Mouse (Mus musculus): ENCODE data around the gene Slc23a2.
A peak's percentile ranks its signal among the peaks of the same experiment; 100 is the strongest.

The Slc23a2 gene

DNA sequence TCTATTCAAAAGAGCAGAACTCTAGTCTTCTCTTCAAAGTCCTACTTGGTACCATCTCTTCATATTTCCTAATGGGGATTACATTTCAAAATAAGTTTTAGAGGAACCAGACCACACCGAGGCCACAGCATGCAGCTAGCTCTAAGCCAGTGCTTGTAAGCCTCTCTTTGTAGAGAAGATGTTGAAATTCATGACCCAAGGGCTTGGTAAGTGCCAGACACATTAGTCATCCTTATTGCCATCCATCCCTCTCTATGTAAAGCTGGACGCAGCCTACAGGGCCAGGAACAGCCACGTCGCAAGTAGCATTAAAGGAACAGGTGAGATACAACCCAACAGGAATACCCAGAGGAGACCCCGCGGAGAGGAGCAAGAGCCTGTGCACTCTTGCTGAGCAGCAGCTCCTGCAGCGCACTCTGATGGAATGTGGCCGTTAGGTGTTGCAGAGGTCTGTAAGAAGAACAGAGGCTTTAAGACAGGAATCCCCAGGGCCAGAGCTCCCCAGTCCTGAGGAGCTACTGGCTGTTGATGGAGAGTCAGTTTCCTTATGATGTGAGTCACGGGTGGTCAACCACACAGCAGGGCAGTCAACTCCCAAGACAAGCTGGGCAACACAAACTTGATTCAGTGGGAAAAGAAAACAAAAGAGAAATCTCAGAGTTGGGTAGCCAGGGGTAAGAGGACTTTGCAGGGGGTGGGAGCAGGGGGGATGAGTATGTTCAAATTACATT, 45.8 kb downstream of the Slc23a2 start:
- no peak for DNase-seq (ENCODE audit: low read depth, low spot score)

- DNase-seq (ENCODE audit: low read depth, low spot score) = no peak
Observed at GRCm38 (mm10) chr2:132098365-132098764, 46.5 kb downstream of the Slc23a2 start.

- no peak for DNase-seq (ENCODE audit: low read depth, low spot score)
Observed at GRCm38 (mm10) chr2:132096582-132096981, 48.3 kb downstream of the Slc23a2 start.

DNA sequence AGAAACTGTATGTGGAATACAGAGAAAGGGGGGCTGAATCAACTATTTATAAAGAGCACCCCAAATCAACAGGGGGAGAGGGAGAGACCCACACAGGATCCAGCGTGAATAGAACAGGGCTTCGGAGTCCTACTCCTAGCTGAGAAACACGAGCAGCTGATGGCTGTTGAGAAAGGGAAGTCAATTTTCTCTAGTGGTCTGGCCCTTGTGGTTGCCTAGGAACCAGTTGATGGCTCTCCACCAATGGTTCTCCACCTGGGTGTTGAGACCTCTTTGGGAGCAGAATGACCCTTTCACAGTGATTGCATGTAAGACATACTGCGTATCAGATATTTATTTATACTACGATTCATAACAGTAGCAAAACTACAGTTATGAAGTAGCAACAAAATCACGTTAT, 49.1 kb downstream of the Slc23a2 start:
- DNase-seq (ENCODE audit: low read depth, low spot score) = no peak

GRCm38 (mm10) chr2:132094441-132095230, 50.3 kb downstream of the Slc23a2 start:
- DNase-seq (ENCODE audit: low read depth, low spot score) = peak; percentile 44

DNA sequence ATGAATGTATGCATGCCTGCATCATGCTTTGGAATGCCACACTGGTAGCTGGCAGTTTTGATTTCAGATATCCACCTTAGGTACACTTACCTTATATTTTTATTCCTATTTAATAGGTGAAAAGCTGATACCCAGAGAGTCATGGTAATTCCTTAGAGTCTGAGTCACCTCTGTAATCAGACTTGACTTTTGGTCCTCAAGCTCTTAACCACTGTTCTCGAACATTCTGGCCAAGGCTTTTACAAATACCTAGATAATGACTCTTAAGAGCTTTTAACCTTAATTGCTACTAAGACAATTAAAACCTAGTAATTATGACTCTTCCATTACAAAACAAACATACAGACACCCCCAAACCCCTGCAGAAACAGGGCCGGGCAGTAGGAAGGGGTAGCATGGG, 51.2 kb downstream of the Slc23a2 start:
- no peak for DNase-seq (ENCODE audit: low read depth, low spot score)

GRCm38 (mm10) chr2:132093298-132093697, 51.6 kb downstream of the Slc23a2 start:
- DNase-seq (ENCODE audit: low read depth, low spot score) = no peak

GRCm38 (mm10) chr2:132092722-132093121, 52.2 kb downstream of the Slc23a2 start:
- no peak for DNase-seq (ENCODE audit: low read depth, low spot score)

DNA sequence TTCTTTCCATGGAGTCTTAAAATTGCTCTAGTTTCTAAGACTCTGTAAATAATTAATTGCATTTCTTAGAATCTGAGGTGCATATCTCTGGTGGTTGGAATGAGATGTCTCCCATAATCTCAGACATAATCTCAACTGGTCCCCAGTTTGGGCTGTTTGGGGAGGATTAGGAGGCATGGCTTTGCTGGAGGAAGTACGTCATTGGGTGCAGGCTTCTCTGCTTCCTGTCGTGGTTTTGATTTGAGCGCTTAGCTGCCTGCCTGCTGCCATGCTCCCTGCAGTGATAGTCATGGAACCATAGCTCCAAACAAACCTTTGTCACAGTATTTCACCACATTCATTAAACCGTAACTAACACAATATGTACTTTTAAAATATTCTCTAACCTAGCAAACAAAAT, 53.2 kb downstream of the Slc23a2 start:
- DNase-seq (ENCODE audit: low read depth, low spot score) = no peak

GRCm38 (mm10) chr2:132084813-132085212, 60.1 kb downstream of the Slc23a2 start:
- DNase-seq (ENCODE audit: low read depth, low spot score) = no peak

DNA sequence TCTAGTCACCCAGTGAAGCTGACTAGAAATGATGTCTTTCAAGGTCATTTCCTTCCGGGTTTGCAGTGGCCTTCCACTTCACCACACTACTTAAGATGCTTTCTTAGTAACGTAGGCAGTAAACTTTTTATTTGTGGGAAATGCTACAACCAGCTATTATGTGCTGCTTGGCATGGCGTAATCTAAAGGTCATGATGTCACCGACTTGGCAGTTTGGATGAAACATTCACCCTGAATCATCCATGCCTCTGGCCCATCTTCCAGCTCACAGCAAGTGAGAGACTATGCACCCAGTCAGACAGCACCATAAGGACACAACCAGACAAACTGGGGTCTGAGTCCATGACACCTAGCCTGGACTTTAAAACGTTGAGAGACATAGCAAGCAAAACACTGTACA, 60.5 kb downstream of the Slc23a2 start:
- DNase-seq (ENCODE audit: low read depth, low spot score) = no peak

DNA sequence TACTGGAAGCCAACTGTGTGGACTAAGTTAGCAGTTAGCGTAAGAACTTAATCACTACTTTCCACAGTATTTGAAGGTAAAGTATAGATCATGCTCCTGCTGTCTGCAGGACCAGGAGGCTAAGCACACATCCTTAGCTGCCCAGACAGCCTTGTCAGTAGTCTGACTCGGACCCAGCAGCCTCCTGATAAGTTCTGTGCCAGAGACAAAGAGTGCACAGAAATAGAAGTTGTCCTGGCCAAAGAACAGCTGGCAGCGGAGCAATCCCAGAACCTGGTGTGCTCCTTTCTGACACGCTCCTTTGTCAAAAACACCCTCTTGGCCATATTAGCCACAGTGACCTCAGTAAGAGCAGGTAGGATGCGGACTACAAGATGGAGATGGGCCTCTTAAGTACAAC, 65.8 kb downstream of the Slc23a2 start:
- no peak for DNase-seq (ENCODE audit: low read depth, low spot score)

- DNase-seq (ENCODE audit: low read depth, low spot score) = no peak
Observed at GRCm38 (mm10) chr2:132073052-132073451, 71.9 kb downstream of the Slc23a2 start.

DNA sequence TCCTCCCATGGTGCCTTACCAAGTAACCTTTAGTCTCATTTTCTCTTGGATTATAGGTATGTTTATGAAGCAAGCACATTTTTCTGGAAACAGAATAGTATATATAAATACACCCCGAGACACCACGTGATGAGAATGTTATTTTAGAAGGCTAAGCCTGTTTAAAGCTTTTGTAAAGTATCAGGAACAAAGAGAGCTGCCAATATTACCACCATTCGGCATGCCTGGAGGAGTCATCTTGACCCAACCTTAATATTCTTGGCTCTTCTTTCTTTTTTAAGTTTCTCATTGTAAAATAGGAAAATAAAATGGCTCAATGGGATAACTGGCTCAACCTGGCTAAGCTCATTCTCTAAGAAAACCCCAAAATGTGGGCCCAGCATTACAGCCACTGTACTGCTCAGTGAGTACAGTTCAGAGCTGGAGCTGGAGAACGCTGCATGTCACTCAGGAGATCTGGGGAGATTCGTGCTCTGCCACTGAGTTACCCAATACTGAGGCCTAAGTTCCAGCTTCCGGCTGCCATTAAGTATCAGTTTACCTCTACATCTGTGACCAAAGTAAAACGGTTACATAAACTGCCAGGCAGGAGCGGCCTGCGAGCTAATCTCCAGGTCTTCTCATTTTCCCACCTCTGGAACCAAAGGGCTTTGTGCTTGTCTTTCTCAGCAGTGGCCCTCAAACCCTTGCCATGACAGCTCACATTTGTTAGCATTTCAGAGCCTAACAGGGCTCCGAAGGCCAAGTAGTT, 74.7 kb downstream of the Slc23a2 start:
- DNase-seq (ENCODE audit: low read depth, low spot score) = peak; percentile 77

- DNase-seq (ENCODE audit: low read depth, low spot score) = no peak
Observed at GRCm38 (mm10) chr2:132064185-132064831, 80.6 kb downstream of the Slc23a2 start.

DNA sequence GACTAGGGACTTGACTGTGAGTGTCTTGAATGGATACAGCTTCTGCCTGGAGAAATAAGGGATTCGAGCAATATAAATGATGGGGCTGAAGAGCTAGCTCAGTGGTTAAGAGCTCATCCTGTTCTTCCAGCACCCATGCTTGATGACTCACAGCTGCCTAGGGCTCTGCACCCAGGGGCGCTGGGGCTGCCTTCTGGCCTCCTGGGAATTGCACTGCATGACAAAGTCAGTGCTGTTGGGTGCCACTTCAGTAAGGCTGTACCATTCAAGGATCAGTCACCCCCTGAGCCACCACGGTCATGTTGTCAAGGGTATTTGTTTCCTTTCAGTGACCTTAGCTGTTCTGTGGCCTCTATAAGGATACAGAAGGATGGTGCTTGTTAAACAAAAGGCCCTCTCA, 81.1 kb downstream of the Slc23a2 start:
- no peak for DNase-seq (ENCODE audit: low read depth, low spot score)

DNA sequence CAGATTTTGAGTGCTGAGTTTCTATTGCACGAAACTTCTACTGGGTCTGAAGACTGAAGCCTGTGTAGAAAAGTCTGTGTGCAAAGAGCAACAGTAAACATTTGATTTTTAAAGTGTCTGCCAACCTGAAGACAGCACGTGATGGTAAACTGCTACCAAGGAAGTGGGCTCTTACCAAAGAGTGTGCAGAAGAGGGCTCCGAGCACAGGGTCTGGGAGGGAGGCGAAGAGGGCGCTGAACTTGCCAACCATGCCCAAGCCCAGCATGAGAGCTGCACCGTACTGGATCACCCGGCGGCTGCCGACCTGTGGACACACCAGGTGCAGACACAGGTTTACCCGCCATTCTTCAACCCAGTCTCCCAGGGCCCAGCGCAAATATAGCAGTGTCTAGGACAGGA, 83.0 kb downstream of the Slc23a2 start:
- DNase-seq (ENCODE audit: low read depth, low spot score) = no peak

GRCm38 (mm10) chr2:132059919-132060318, 85.0 kb downstream of the Slc23a2 start:
- DNase-seq (ENCODE audit: low read depth, low spot score) = no peak

- DNase-seq (ENCODE audit: low read depth, low spot score) = no peak
Observed at GRCm38 (mm10) chr2:132055349-132055753, 89.6 kb downstream of the Slc23a2 start.

DNA sequence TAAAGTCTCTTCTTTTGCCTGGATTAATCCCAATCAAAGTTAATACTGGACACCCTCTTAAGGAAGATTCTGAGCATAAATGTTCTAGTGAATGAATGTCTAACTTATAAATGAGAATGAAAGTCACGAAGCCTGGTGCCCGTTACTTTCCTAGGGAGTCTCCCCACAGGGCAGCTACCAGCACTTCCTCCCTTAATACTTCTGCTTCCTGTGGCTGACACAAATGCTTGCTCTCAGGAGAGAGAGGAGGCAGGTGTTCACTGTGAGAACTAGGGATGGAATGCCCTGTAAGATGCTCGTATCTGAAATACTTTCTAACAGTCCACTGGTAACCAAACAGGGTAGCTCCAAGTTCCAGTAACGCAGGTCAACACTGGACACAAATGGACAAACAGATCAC, 91.1 kb downstream of the Slc23a2 start:
- no peak for DNase-seq (ENCODE audit: low read depth, low spot score)

GRCm38 (mm10) chr2:132051798-132052197, 93.1 kb downstream of the Slc23a2 start:
- no peak for DNase-seq (ENCODE audit: low read depth, low spot score)

DNA sequence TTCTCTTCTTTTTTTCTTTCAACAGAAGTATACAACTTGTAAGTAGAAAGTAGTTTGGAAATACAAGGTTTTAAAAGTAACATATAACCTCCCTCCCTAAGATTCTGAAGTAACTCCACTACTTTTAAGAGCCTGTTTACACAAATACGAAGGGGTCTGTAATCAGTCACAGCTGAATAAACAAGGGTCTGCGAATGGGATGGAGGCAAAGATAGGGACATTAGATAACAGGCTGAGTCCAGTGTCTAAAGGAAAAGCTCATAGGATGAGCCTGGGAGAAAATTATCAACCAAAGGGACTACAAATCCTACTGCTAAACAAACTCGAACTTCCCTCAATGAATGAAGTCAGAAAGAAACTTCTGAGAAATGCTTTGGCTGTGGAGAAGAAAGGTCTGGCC, 95.0 kb downstream of the Slc23a2 start:
- DNase-seq (ENCODE audit: low read depth, low spot score) = no peak

Measured in skeletal muscle tissue, adult 2 months (tissue).